Mouse (Mus musculus): ENCODE measurements around the gene Atad3a. TPM values are rescaled to one million over a fixed set of nuclear protein-coding genes. Genes with fewer than 3 reads are reported as not detected.
A peak's percentile ranks its signal among the peaks of the same experiment; 100 is the strongest.

The Atad3a gene
- total RNA-seq, 4 experiments from 2014 or later: 23.8 to 25.1 (median 23.9) TPM

- peak in 1 of 2 experiments; percentile 14 for DNase-seq (ENCODE audit: low spot score in 2 of 2)
Observed at GRCm38 (mm10) chr4:155739741-155740636, 20.9 kb downstream of the Atad3a start.

DNA sequence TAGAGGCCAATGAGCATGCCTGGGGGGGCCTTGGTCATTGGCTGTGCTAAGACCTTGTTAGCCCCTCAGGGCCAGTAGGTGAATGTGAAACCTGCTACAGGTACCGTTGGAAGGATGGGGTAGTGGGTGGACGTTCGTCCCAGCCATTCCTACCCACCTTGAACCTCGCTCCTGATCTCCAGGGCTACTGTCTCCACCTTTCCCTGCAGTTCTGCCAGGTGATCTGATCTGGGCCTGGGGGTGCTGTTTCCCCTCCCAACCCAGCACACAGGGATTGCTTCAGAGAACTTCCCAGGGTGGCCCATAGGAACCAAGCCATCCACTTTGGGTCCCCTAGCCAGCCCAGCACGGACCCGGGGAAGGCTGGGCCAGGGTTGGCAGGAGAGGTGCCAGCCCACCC, 21.7 kb downstream of the Atad3a start:
- DNase-seq (ENCODE audit: low spot score in 2 of 2): no peak

GRCm38 (mm10) chr4:155738262-155738661, 22.6 kb downstream of the Atad3a start:
- no peak for DNase-seq (ENCODE audit: low spot score in 2 of 2)

DNA sequence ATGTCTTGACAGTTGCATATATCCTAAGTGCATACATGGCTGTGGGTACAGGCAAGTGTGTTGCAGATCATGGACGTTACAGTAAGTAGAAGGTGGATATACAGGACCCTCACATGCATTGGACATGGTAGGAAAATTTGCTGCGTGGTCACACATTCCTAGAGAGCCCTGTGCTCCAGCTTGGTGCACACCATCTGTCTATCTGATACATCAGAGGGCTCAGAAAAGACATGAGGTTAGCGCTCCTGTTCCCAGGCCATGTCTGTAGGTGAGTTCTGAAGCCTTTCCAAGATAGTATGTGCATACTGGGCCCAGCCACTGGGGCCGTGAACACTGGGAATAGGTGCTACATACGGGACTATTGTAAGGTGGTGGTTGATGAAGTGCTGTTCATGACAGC, 24.5 kb downstream of the Atad3a start:
- no peak for DNase-seq (ENCODE audit: low spot score in 2 of 2)

DNA sequence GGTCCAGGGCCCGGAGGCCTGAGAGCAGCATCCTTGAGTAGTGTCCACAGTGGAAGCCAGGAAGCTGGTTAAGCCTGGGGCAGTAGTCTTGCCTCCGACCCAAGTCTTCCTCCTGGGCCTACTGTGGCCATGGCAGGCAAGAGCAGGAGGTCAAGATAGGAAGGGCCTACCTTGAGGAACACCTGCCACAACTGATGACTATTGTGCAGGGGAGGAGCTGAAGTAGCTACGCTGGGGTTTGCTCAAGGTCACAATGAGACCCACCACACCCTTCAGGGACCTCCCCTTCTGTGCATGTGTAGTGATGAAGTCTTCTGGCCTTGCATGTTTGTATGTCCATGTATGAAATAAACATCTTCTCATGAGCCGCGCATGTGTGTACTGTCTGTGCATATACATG, 25.1 kb downstream of the Atad3a start:
- DNase-seq (ENCODE audit: low spot score in 2 of 2): no peak

- DNase-seq (ENCODE audit: low spot score in 2 of 2): peak in 1 of 2 experiments; percentile 12
Observed at GRCm38 (mm10) chr4:155734951-155735702, 25.8 kb downstream of the Atad3a start.

DNA sequence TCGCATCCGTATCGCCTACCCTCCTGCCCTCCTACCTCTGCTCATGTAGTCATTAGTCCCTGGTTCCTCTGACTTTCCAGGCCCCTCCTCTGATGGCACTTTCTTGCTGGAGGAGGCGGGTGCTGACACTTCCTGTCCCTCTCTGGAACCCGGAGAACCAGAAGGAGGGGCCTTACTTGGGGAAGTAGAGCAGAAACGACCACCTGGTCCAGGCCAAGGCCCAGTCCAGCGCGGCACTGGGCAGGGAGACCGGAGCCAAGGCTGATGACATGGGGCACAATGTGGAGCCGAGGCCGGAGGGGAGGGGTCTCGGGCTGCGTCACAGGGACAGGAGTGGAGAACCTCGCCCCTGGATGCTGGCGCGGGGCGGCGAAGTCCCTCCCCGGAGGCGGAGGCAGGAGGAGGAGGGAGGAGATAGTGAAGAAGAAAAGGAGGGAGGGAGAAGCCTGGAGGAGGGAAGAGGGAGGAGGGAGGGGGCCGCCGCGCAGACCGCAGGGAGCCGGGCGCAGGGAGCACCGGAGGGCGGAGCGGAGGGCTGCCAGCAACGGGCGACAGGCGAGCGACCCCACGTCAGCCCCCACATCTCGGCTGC, 26.4 kb downstream of the Atad3a start, which contains the start of gene Tmem240:
TSS of gene Tmem240 (plus strand) at position 451 of the 592 bp plus-strand sequence.
- DNase-seq (ENCODE audit: low spot score in 2 of 2): peak; percentile 77 to 82

GRCm38 (mm10) chr4:155733267-155733666, 27.6 kb downstream of the Atad3a start:
- no peak for DNase-seq (ENCODE audit: low spot score in 2 of 2)

DNA sequence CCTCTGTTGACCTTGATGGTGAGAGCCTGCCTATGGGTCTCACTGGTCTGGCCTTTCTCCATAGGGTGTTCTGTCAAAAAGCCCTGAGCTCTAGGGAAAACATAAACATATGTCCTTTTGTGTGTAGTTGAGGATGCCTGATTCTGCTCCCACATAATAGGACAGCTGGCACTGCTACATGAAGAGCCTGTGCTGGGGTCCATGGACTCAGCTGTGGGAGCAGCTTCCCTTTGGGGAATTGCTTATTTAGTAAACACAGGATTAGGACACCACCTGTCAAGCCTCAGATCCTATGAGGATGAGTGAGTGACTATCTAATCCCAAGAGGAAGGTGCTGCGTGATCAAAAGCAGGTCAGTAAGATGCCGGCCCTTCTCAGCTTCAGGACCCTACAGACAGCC, 32.9 kb downstream of the Atad3a start:
- DNase-seq (ENCODE audit: low spot score in 2 of 2): no peak

- no peak for DNase-seq (ENCODE audit: low spot score in 2 of 2)
Observed at GRCm38 (mm10) chr4:155721668-155722083, 39.2 kb downstream of the Atad3a start.

GRCm38 (mm10) chr4:155710521-155711252, 50.2 kb downstream of the Atad3a start:
- no peak for DNase-seq (ENCODE audit: low spot score in 2 of 2)

GRCm38 (mm10) chr4:155708988-155709387, 51.9 kb downstream of the Atad3a start:
- DNase-seq (ENCODE audit: low spot score in 2 of 2): no peak

DNA sequence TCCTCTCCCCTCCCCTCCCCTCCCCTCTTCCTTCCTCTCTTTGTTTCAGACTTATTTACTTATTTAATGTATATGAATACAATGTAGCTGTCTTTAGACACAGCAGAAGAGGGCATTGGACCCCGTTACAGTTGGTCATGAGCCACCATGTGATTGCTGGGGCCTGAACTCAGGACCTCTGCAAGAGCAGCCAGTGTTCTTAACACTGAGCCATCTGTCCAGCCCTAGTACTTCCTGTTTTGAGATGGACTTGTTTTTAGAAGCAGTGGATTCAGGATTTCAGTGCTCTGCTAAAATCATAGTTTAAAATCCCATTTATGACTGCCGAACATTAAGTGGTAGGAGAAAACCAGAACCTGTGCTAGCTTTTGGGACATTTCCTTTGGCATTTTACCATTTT, 52.3 kb downstream of the Atad3a start:
- no peak for DNase-seq (ENCODE audit: low spot score in 2 of 2)

- no peak for DNase-seq (ENCODE audit: low spot score in 2 of 2)
Observed at GRCm38 (mm10) chr4:155705592-155705929, 55.3 kb downstream of the Atad3a start.

- peak; percentile 88 for DNase-seq (ENCODE audit: low spot score in 2 of 2)
Observed at GRCm38 (mm10) chr4:155704721-155705591, 55.9 kb downstream of the Atad3a start, which contains the start of gene Ssu72. Gene Ssu72, plus strand, starts transcription at chr4:155704800.

GRCm38 (mm10) chr4:155703425-155703929, 57.4 kb downstream of the Atad3a start:
- no peak for DNase-seq (ENCODE audit: low spot score in 2 of 2)

DNA sequence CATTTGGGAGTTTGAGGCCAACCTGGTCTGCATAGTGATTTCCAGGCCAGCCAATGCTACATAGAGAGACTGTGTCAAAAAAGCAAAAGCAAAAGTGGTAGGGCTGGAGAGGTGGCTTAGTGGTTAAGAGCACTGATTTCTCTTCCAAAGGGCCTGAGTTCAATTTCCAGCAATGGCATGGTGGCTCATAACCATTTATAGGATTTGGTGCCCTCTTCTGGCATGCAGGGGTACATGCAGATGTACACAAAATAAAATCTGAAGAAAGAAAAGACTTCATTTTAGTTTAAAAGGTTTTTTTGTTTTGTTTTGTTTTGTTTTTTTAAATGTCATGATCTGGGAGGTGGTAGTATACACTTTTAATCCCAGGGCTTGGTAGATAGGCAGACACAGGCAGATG, 60.5 kb downstream of the Atad3a start:
- no peak for DNase-seq (ENCODE audit: low spot score in 2 of 2)

DNA sequence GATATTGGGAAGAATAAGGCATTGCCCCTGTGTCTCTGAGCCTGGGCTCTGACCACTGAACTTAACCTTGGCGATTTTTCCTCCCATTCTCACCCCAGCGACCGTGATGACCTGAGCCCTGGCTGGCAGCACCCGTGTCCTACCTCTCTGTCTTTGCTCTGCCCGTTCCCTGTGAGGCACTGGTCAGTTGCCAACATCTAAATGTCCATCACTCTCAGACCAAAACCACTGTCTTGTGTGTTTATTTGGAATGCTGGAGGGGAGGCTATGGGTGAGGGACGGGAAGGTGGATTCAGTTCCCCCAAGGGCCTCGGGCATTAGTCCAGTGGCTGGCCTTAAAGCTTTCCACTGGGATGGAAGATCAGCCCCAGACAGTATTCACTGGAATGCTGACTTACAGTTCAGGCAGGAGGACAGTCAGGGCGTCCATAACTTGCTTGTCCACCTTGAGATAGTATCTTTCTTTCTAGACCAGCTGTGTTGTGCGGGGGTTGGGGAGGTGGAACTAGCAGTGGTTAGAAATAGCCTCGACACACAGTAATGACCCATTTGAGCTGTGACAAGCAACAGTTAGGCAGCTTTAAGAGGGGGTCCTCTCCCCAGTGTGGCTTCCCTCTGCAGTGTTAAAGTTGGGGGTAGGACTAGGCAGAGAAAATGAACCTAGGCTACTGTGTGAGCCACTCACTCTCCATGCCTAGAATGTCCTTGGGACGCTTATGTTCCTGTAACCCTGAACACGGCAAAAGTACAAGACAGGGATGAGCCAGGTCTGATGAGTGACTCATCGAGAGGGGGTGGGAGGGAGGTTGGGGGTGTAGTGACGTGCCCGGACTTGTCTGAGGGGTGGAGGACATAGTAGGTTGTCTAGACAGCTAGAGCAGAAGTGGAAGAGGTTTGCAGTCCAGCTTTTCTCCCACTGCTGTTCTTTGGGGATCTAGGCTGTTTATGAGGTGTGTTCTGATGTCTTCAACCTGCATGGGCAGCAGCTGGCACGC, 64.3 kb downstream of the Atad3a start:
- DNase-seq (ENCODE audit: low spot score in 2 of 2): no peak
